Comparison of ENCODE assay signal across 14 mouse cellular contexts in genomic region chr14:75069356-75069979, GRCm38 (mm10). TPM values are rescaled to one million over a fixed set of nuclear protein-coding genes. Genes with fewer than 3 reads are reported as not detected.
DNase-seq lines count a peak whose midpoint lies in the region; ATAC-seq and TF ChIP-seq lines count a peak whose summit lies in the region.
"Had no signal": no experiment of that assay in that cellular context is flagged by ENCODE, and none has a peak within 500 bp of the region (broad histone marks: within the 10 kb centered on the region; RNA-seq: fewer than 3 reads in every experiment).

No protein-coding gene starts in this region.

- no peaks in the 10 kb centered on the region for H3K4me1 ChIP-seq in brown adipose tissue, adult 24 weeks (ENCODE audit: control insufficient read depth, insufficient read depth, insufficient read length, low read length)
- H3K4me1 ChIP-seq in spleen, adult 2 months (ENCODE audit: control insufficient read depth, insufficient read depth, insufficient read length), result peaks cover 6% of the 10 kb centered on the region; the same call in 1 of the 2 replicates
- H3K4me1 ChIP-seq in hindbrain, embryonic 13.5 days (replicated peaks), result no peaks in the 10 kb centered on the region
- no peaks in the 10 kb centered on the region for H3K4me1 ChIP-seq in midbrain, embryonic 15.5 days
- H3K4me1 ChIP-seq: embryonic facial prominence, embryonic 13.5 days; limb, embryonic 15.5 days; neural tube, embryonic 13.5 days had no signal

- 10% methylated on average over 7 of the region's 7 CpGs for WGBS in spleen, adult 2 months
- 76% methylated on average over 7 of the region's 7 CpGs for WGBS in hindbrain, embryonic 13.5 days
- WGBS in midbrain, embryonic 15.5 days, result 84% methylated on average over 7 of the region's 7 CpGs

- H3K4me3 ChIP-seq in brown adipose tissue, adult 24 weeks (ENCODE audit: insufficient read depth, low read depth, low read length), result no peak overlapping the region
- H3K4me3 ChIP-seq in spleen, adult 2 months (ENCODE audit: extremely low read depth, insufficient read depth, insufficient read length), result no peak overlapping the region
- no peak overlapping the region for H3K4me3 ChIP-seq in hindbrain, embryonic 13.5 days
- no peak overlapping the region for H3K4me3 ChIP-seq in midbrain, embryonic 15.5 days
- H3K4me3 ChIP-seq: embryonic facial prominence, embryonic 13.5 days; limb, embryonic 15.5 days; neural tube, embryonic 13.5 days had no signal

- H3K9ac ChIP-seq in hindbrain, embryonic 13.5 days, result no peak overlapping the region
- H3K9ac ChIP-seq in midbrain, embryonic 15.5 days, result no peak overlapping the region
- H3K9ac ChIP-seq: embryonic facial prominence, embryonic 13.5 days; limb, embryonic 15.5 days; neural tube, embryonic 13.5 days had no signal

- H3K4me2 ChIP-seq in hindbrain, embryonic 13.5 days, result no peak overlapping the region
- H3K4me2 ChIP-seq in midbrain, embryonic 15.5 days, result no peak overlapping the region
- H3K4me2 ChIP-seq: embryonic facial prominence, embryonic 13.5 days; limb, embryonic 15.5 days; neural tube, embryonic 13.5 days had no signal

- H3K27ac ChIP-seq in brown adipose tissue, adult 24 weeks (replicated peaks; ENCODE audit: low read depth, low read length), result peak overlapping the region; percentile 18; the same call in 1 of the 2 replicates
- peak overlapping the region; percentile 56 for H3K27ac ChIP-seq in spleen, adult 2 months (ENCODE audit: insufficient read depth, low read length)
- no peak overlapping the region for H3K27ac ChIP-seq in hindbrain, embryonic 13.5 days
- H3K27ac ChIP-seq in midbrain, embryonic 15.5 days, result no peak overlapping the region
- H3K27ac ChIP-seq: embryonic facial prominence, embryonic 13.5 days; limb, embryonic 15.5 days; neural tube, embryonic 13.5 days had no signal

- no peak for TF ChIP-seq CTCF in spleen, adult 2 months (IDR thresholded peaks at IDR 0.05; ENCODE audit: extremely low read depth, insufficient read depth, insufficient read length, insufficient replicate concordance)

- no peaks in the 10 kb centered on the region for H3K36me3 ChIP-seq in spleen, adult 2 months (ENCODE audit: control insufficient read depth, insufficient read depth, low read length)
- H3K36me3 ChIP-seq in hindbrain, embryonic 13.5 days, result no peaks in the 10 kb centered on the region
- no peaks in the 10 kb centered on the region for H3K36me3 ChIP-seq in midbrain, embryonic 15.5 days (replicated peaks)
- H3K36me3 ChIP-seq: embryonic facial prominence, embryonic 13.5 days; limb, embryonic 15.5 days; neural tube, embryonic 13.5 days had no signal

- no peak for TF ChIP-seq POLR2A in spleen, adult 2 months (IDR thresholded peaks at IDR 0.05; ENCODE audit: low read depth, low read length)

- peak; percentile 73 for ATAC-seq in CD4-positive, CD25-positive, alpha-beta regulatory T cell, adult 4 months
- ATAC-seq in hindbrain, embryonic 13.5 days (ENCODE audit: low FRiP score), result no peak
- ATAC-seq in midbrain, embryonic 15.5 days (replicated peaks), result no peak
- ATAC-seq: Patski had no signal

- DNase-seq in lung, postnatal 10 days, result peak; percentile 21
- DNase-seq in spleen, adult 2 months (ENCODE audit: low read depth in 1 of 2, low spot score in 2 of 2), result peak in 1 of 2 experiments; percentile 49
- no peak for DNase-seq in gastrocnemius, postnatal 4 days (ENCODE audit: low spot score in 2 of 2)
- DNase-seq in gastrocnemius, postnatal 10 days, result no peak
- DNase-seq: heart, postnatal 36 days; kidney, postnatal 25 days had no signal

- H3K9me3 ChIP-seq in hindbrain, embryonic 13.5 days, result no peaks in the 10 kb centered on the region
- H3K9me3 ChIP-seq in midbrain, embryonic 15.5 days, result no peaks in the 10 kb centered on the region
- H3K9me3 ChIP-seq: embryonic facial prominence, embryonic 13.5 days; limb, embryonic 15.5 days; neural tube, embryonic 13.5 days had no signal

- no peaks in the 10 kb centered on the region for H3K27me3 ChIP-seq in spleen, adult 2 months (ENCODE audit: control insufficient read depth, insufficient read depth, low read length)
- H3K27me3 ChIP-seq in hindbrain, embryonic 13.5 days, result no peaks in the 10 kb centered on the region
- no peaks in the 10 kb centered on the region for H3K27me3 ChIP-seq in midbrain, embryonic 15.5 days (replicated peaks)
- H3K27me3 ChIP-seq: embryonic facial prominence, embryonic 13.5 days; limb, embryonic 15.5 days; neural tube, embryonic 13.5 days; Patski had no signal

RNA-seq across cellular contexts. Expression of gene Rubcnl, which starts 53.6 kb away (rescaled TPM):
- polyA plus RNA-seq in CD4-positive, CD25-positive, alpha-beta regulatory T cell, adult 4 months (2017; shearing (Covaris generic)), result 1 to 10 TPM in 1 of 2 experiments, under 1 TPM in 1; 0.51 to 1.3 TPM
- 0.44 TPM in 1 of 2 replicates, not detected in the other for polyA plus RNA-seq in brown adipose tissue, adult 24 weeks (2012; ENCODE audit: insufficient read depth, insufficient read length, missing spikeins)
- 19.3 and 20.9 TPM in 2 replicates for polyA plus RNA-seq in spleen, adult 2 months (2012; rRNA removed)
- total RNA-seq in gastrocnemius, postnatal 4 days (2021), result under 1 TPM; 0.32 to 0.60 TPM
- total RNA-seq in gastrocnemius, postnatal 10 days (2021), result under 1 TPM; 0.23 to 0.61 TPM
- polyA plus RNA-seq in hindbrain, embryonic 13.5 days (2015; fragmentation: Nextera tagmentation; extraction: Ambion mirVana), result 0.23 and 0.27 TPM in 2 replicates
- 0.06 and 0.24 TPM in 2 replicates for polyA plus RNA-seq in midbrain, embryonic 15.5 days (2015; fragmentation: Nextera tagmentation; extraction: Ambion mirVana)

Comparison
In these comparisons a context has a peak if more than half of its experiments do, and no peak if none do; other contexts are left out.
1. H3K27ac ChIP-seq: peak in brown adipose tissue, adult 24 weeks (single experiment) and spleen, adult 2 months (single experiment); none in hindbrain, embryonic 13.5 days (single experiment) and midbrain, embryonic 15.5 days (single experiment).